Mouse (Mus musculus) forebrain, embryonic 15.5 days (tissue): ENCODE results near the gene 1110051M20Rik. TPM values are rescaled to one million over a fixed set of nuclear protein-coding genes. Genes with fewer than 3 reads are reported as not detected.
"Not testable (repeated sequence)": the region's sequence is repeated elsewhere in the genome, so short reads cannot be mapped to it uniquely, and the experiment has no call there.

Experiments
- ATAC-seq: fragments of 200-750 bp; cut with Nextera tagmentation; replicated peaks from 2 replicates; pipeline ENCODE4 v1.8.0; 2017; ENCODE audit warnings: mild to moderate bottlenecking, moderate TSS enrichment, moderate library complexity
- H3K27ac ChIP-seq: fragments of 300-500 bp; sonication (generic); replicated peaks from 2 replicates; pipeline ENCODE4 v1.5.1; 2015; ENCODE audit warnings: mild to moderate bottlenecking, inconsistent platforms
- H3K27me3 ChIP-seq: fragments of 300-500 bp; sonication (generic); 2 replicates; pipeline ENCODE4 v1.6.1; 2015; ENCODE audit warnings: inconsistent platforms
- H3K36me3 ChIP-seq: fragments of 300-500 bp; sonication (generic); 2 replicates; pipeline ENCODE4 v1.6.1; 2015; ENCODE audit warnings: mild to moderate bottlenecking, inconsistent platforms
- H3K4me1 ChIP-seq: fragments of 300-500 bp; sonication (generic); 2 replicates; pipeline ENCODE4 v1.6.1; 2015; ENCODE audit warnings: inconsistent platforms
- H3K4me2 ChIP-seq: fragments of 300-500 bp; sonication (generic); replicated peaks from 2 replicates; pipeline ENCODE4 v1.6.1; 2015; ENCODE audit warnings: mild to moderate bottlenecking, inconsistent platforms
- H3K4me3 ChIP-seq: fragments of 300-500 bp; sonication (generic); 2 replicates; pipeline ENCODE4 v1.5.1; 2015; ENCODE audit warnings: mild to moderate bottlenecking, inconsistent platforms
- H3K9ac ChIP-seq: fragments of 300-500 bp; sonication (generic); replicated peaks from 2 replicates; pipeline ENCODE4 v1.6.1; 2015; ENCODE audit warnings: mild to moderate bottlenecking, inconsistent platforms
- H3K9me3 ChIP-seq: fragments of 300-500 bp; sonication (generic); 2 replicates; pipeline ENCODE4 v1.6.1; 2016; ENCODE audit warnings: inconsistent platforms
- WGBS: fragments of 180-500 bp; shearing (Covaris S2); methylation state at CpG from one replicate; pipeline ENCODE4 v1.1.7; 2015; ENCODE audit warnings: mixed read lengths; 5-methylcytosine and 5-hydroxymethylcytosine counted together
- microRNA-seq: library from miRNA; unstranded; fragments of <30 nt; microRNA quantifications from one replicate; pipeline ENCODE4, GENCODE M21; 2016
- polyA plus RNA-seq: library from polyadenylated mRNA; unstranded; fragments of >200 nt; fragmentation: Nextera tagmentation; extraction: Ambion mirVana; gene quantifications from 2 replicates; pipeline ENCODE4 v1.2.1, GENCODE M21; 2015

1110051M20Rik gene
- polyA plus RNA-seq, 1 experiment from 2014 or later: 168 TPM

GRCm38 (mm10) chr2:91243416-91243815 is 201.1 kb downstream of the 1110051M20Rik start:
- ATAC-seq: no peak
- Histone ChIP-seq H3K27me3 (no peaks in the 10 kb centered on the region), H3K9ac (no peak overlapping the region), H3K27ac (no peak overlapping the region), H3K9me3 (no peaks in the 10 kb centered on the region), H3K4me3 (no peak overlapping the region), H3K4me1 (no peaks in the 10 kb centered on the region; the same call in 1 of the 2 replicates), H3K4me2 (no peak overlapping the region), H3K36me3 (no peaks in the 10 kb centered on the region)
- WGBS: 49% methylated on average over 3 of the region's 3 CpGs

GRCm38 (mm10) chr2:91242547-91242946 is 202.0 kb downstream of the 1110051M20Rik start:
- ATAC-seq: no peak
- no peaks in the 10 kb centered on the region for H3K27me3 ChIP-seq
- H3K4me2 ChIP-seq: no peak overlapping the region
- H3K36me3 ChIP-seq: no peaks in the 10 kb centered on the region
- H3K9me3 ChIP-seq: no peaks in the 10 kb centered on the region
- peaks cover 4% of the 10 kb centered on the region for H3K4me1 ChIP-seq
- no peak overlapping the region for H3K4me3 ChIP-seq
- H3K27ac ChIP-seq: no peak overlapping the region
- 82% methylated on average over 5 of the region's 5 CpGs for WGBS
- no peak overlapping the region for H3K9ac ChIP-seq

- H3K4me2 ChIP-seq: peak overlapping the region; percentile 76
- H3K9me3 ChIP-seq, H3K36me3 ChIP-seq, H3K27me3 ChIP-seq: not testable (repeated sequence)
- peak overlapping the region; percentile 52 for H3K4me3 ChIP-seq
- H3K27ac ChIP-seq: peak overlapping the region; percentile 93
- peak; percentile 58 for ATAC-seq
- 18% methylated on average over 4 of the region's 4 CpGs for WGBS
- H3K9ac ChIP-seq: peak overlapping the region; percentile 61
- peaks cover 11% of the 10 kb centered on the region for H3K4me1 ChIP-seq
Measured at GRCm38 (mm10) chr2:91237511-91238080, 206.9 kb downstream of the 1110051M20Rik start.

GRCm38 (mm10) chr2:91236601-91237510 is 207.6 kb downstream of the 1110051M20Rik start, which contains the start of gene Ddb2:
TSS of gene Ddb2 (minus strand) at chr2:91236982.
- Histone ChIP-seq H3K9ac (peak within 1 kb of the TSS; percentile 61), H3K4me3 (peak within 1 kb of the TSS; percentile 52), H3K4me1 (peaks cover 11% of the 10 kb centered on the region), H3K36me3 (peaks cover 4% of the 10 kb centered on the region; the same call in 1 of the 2 replicates), H3K27me3 (no peaks in the 10 kb centered on the region), H3K27ac (peak within 1 kb of the TSS; percentile 93), H3K9me3 (no peaks in the 10 kb centered on the region), H3K4me2 (peak within 1 kb of the TSS; percentile 76)
- peak; percentile 99 for ATAC-seq
- under 1% methylated on average over 48 of the region's 48 CpGs for WGBS

GRCm38 (mm10) chr2:91229735-91230134 is 214.8 kb downstream of the 1110051M20Rik start:
- H3K27me3 ChIP-seq: no peaks in the 10 kb centered on the region
- no peak overlapping the region for H3K4me3 ChIP-seq
- H3K4me1 ChIP-seq: no peaks in the 10 kb centered on the region
- H3K27ac ChIP-seq: no peak overlapping the region
- no peak overlapping the region for H3K9ac ChIP-seq
- ATAC-seq: no peak
- H3K4me2 ChIP-seq: no peak overlapping the region
- 84% methylated on average over 2 of the region's 2 CpGs for WGBS
- no peaks in the 10 kb centered on the region for H3K9me3 ChIP-seq
- peaks cover 4% of the 10 kb centered on the region; the same call in 1 of the 2 replicates for H3K36me3 ChIP-seq

Small RNAs within 50 kb of the gene (microRNA-seq; reads per million reads assigned to microRNA genes)
- not detected for gene Gm22071

Other genes with a start within 250 kb of the 1110051M20Rik start
- 2.0 and 2.8 TPM in 2 replicates for gene Nr1h3, start 241.9 kb downstream of the 1110051M20Rik start, polyA plus RNA-seq
- 36.1 and 36.9 TPM in 2 replicates for gene Acp2, start 241.8 kb downstream of the 1110051M20Rik start, polyA plus RNA-seq
- 12.7 and 14.5 TPM in 2 replicates for gene Ddb2, start 207.7 kb downstream of the 1110051M20Rik start, polyA plus RNA-seq
- 19.8 and 22.9 TPM in 2 replicates for gene Pacsin3, start 188.8 kb downstream of the 1110051M20Rik start, polyA plus RNA-seq
- 78.0 and 79.0 TPM in 2 replicates for gene Arfgap2, start 179.7 kb downstream of the 1110051M20Rik start, polyA plus RNA-seq
- 6.0 and 6.8 TPM in 2 replicates for gene Lrp4, start 12.8 kb upstream of the 1110051M20Rik start, polyA plus RNA-seq
- 132 and 139 TPM in 2 replicates for gene Ckap5, start 82.1 kb upstream of the 1110051M20Rik start, polyA plus RNA-seq
- gene F2, start 191.7 kb upstream of the 1110051M20Rik start, polyA plus RNA-seq: 0.13 and 0.38 TPM in 2 replicates
- 13.8 and 14.8 TPM in 2 replicates for gene Zfp408, start 205.1 kb upstream of the 1110051M20Rik start, polyA plus RNA-seq
- 88.7 and 92.7 TPM in 2 replicates for gene Arhgap1, start 205.2 kb upstream of the 1110051M20Rik start, polyA plus RNA-seq